Mouse (Mus musculus): Measurements from ENCODE around the gene Fastkd3. TPM values are rescaled to one million over a fixed set of nuclear protein-coding genes. Genes with fewer than 3 reads are reported as not detected.

The Fastkd3 gene
- total RNA-seq (2014; fragmentation: Nextera tagmentation) (40.0 and 49.0 TPM in 2 replicates), total RNA-seq (2017) (12.4 and 21.0 TPM in 2 replicates)

GRCm38 (mm10) chr13:68581747-68582516 is at the start of gene Fastkd3, which contains the start of gene Mtrr:
TSS of gene Fastkd3 (plus strand) at chr13:68582234.
TSS of gene Mtrr (minus strand) at chr13:68582149.
- ATAC-seq (replicated peaks; ENCODE audit: poor library complexity, severe bottlenecking), result peak; percentile 87

DNA sequence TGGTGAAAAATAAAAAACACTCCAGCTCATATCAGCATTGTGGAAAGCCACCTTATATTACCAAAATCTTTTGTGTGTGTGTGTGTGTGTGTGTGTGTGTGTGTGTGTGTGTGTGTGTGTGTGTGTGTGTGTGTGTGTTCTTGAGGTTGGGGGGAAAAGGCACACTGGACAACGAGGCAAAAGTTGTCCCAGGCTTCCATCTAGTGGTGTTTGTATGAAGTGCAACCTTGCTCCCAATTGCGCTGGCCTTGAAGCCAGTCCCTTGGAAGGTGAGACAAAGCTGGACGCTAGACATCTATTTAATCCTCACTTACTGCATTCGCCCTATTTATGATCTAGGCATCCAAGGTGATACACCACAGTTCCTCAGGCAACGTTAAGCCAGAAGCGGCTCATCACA is 28.6 kb upstream of the Fastkd3 start:
- ATAC-seq (replicated peaks; ENCODE audit: poor library complexity, severe bottlenecking), result peak; percentile 52

DNA sequence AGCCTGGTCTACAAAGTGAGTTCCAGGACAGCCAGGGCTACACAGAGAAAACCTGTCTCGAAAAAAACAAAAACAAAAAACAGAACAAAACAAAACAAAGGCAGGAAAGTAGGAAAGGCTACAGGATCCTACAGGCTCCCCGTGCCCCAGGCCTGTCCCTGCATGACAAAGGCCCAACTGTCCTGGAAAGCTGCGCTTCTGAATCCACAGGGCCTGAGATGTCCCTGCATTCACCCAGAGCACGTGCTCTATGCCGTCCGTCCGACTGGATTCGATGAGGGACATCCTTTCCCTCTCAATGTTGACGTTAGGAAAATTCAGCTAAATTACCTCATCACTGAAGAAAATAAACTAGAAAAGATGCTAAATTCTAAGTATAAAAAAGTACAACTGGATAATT is 13.9 kb upstream of the Fastkd3 start:
- ATAC-seq (replicated peaks; ENCODE audit: poor library complexity, severe bottlenecking), result no peak

DNA sequence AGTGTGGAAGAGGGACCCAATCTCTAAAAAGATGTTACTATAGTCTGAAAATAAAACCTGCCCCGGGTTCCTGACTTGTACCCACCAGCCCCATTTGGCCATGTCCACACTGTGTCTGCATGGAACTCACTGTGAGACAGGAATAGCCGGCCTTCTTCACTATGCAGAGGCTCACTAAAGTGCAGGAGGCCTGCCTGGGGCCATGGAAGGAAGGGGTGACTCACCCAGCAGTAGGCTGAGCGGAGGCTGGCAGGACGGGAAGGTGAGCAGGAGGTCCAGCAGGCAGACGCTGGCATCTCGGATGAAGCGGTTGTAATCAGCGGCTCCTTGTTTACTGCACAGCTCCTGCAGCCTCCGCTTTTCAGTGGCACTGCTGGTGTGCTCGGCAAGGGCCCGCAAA is 13.5 kb upstream of the Fastkd3 start:
- ATAC-seq (replicated peaks; ENCODE audit: poor library complexity, severe bottlenecking), result no peak

DNA sequence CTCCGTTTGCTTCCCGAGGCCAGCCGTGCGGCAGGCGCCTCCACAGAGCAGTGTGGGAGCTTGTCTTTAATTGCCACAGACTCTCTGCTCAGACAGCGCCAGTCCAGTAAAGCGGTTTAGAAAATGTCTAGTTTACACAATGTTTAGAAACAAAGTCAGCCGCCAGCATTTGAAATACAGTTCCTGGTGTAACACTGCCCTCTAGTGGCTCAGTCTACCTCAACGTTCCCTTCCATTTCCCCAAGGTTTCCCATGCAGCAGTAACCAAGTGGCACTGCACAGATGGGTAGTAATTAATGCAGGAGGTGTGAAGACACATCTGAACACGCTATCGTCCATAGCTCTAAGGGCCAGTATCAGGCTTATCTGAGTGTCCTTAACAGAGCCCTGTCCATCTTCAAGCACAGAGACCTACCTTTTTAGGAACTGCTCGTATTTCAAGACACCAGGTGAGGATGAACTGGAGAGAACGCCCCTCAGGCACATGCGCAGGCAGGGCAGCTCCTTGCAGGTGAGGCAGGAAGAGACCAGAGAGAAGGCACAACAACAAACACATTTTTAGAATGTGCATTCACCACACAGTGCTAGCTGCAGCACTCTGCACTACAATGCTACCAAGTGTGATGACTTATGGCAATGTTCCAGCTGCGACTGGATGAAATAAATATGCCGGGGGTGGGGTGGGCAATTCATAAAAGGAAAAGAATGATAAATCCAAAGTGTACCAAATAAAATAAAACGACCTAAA is 12.3 kb upstream of the Fastkd3 start:
- ATAC-seq (replicated peaks; ENCODE audit: poor library complexity, severe bottlenecking), result peak; percentile 81

DNA sequence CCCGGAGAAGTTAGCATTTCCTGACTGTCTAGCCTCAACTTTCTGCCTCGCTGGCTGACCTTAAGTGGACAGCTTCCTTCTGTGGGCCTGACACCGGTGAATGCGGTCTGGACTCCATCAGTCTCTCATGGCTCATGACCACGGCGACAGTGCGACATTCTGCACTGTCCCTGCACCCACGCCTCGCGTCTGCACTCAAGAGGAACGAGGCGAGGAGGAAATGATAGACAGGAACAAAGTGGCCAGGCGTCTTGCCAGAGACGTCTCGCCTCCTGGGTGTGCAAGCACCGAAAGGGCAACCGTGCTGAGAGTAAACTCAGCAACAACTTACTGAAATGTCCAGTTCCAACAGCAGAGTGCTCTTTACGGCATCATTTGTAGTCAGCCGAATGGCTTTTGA is 9.8 kb upstream of the Fastkd3 start:
- no peak for ATAC-seq (replicated peaks; ENCODE audit: poor library complexity, severe bottlenecking)

DNA sequence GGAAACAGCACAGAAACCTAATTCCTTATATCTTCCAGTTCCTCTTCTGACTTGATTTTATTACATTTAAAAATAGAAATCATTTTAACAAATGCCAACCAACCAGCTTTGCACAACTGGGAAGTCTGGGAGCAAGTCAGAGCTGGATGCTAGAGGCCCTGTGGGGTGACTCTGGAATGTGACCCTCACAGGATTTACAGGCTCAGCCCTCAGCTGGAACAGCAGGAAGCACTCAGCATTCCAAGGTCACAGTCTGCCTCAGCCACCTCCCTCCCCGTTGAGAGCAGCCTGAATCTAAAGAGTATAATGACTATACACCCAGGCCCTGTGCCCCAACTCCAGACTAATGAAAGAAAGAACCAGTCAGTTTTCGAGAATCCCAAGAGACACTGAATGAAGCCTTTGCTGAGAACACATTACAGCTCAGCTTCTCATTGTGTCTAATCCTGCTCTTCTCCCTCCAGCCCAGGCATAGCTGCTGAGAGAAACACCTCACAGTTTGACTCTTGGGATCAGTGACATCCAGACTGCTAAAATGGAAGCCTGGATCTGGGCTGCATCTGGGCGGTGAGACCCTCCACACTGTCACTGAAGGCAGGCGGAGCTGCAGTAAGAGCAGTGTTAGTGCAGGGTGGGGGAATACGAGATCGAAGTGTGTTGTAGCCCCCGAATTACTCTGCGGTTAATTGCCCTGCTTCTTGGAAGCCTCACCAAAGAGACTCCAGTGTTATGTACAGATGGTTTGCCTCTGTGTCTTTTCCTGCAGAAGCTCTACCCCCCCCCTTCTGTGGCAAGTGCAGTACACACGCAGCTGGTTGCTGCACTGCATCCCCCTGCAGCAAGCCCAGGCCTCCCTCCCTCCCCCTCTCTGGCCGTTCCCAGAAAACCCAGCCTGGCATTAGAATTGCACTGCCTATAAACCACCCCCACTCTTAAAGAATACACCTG is 8.8 kb upstream of the Fastkd3 start:
- no peak for ATAC-seq (replicated peaks; ENCODE audit: poor library complexity, severe bottlenecking)

DNA sequence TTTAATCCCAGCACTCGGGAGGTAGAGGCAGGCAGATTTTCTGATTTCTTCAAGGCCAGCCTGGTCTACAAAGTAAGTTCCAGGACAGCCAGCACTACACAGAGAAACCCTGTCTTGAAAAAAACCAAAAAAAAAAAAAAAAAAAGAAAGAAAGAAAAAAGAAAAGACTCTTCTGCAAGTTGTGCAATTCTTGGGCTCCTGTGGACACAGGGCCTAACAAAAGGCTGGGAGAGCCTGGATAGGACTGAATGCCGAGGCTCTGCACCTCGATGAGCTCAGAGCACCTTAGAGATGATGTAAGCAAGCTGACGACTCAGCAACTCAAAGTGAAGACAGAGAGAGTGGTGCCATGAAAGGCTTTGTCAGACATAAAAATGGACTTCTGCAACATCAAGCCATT is 7.6 kb upstream of the Fastkd3 start:
- ATAC-seq (replicated peaks; ENCODE audit: poor library complexity, severe bottlenecking), result no peak

DNA sequence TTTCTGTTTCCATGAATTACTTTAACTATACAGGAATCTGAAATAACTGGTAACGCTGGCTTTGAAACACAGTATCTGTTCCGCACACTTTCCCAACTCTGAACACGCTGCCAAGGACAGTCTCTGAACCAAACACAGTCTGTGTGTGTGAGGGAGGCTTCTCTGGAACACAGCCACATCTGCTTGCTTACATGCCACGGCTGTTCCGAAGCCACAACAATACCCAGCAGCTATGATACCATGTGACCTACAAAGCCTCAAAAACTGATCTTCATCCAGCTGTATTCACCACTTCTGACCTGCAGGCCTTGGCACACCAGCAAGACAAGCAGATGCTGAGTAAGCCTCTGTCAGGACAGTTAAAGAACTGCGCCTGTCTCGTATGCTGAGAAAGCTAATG is 4.1 kb upstream of the Fastkd3 start:
- ATAC-seq (replicated peaks; ENCODE audit: poor library complexity, severe bottlenecking), result no peak

- ATAC-seq (replicated peaks; ENCODE audit: poor library complexity, severe bottlenecking), result no peak
These were observed 821 bp upstream of the Fastkd3 start for GRCm38 (mm10) chr13:68581086-68581740.

GRCm38 (mm10) chr13:68582517-68582780 is 415 bp downstream of the Fastkd3 start:
- peak; percentile 10 for ATAC-seq (replicated peaks; ENCODE audit: poor library complexity, severe bottlenecking)

GRCm38 (mm10) chr13:68583961-68584360 is 1.9 kb downstream of the Fastkd3 start:
- ATAC-seq (replicated peaks; ENCODE audit: poor library complexity, severe bottlenecking), result no peak

- no peak for ATAC-seq (replicated peaks; ENCODE audit: poor library complexity, severe bottlenecking)
These were observed 3.4 kb downstream of the Fastkd3 start for GRCm38 (mm10) chr13:68585441-68585840.

DNA sequence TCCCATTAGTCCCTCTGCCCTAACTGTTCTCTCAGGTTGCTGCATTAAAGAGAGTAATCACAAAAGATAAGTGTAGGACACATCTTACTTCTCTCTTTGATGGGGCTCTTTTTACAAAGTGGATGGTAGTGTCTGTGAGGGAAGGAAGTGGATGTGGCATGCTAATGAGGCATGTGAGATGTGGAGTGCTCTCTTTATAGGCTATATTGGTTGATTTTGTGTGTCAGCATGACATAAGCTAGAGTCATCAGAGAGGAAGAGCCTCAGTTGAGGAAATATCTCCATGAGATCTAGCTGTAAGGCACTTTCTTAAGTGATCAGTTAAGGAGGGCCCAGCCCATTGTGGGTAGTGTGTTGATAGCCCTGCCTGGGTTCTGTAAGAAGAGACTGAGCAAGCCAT is 6.3 kb downstream of the Fastkd3 start:
- no peak for ATAC-seq (replicated peaks; ENCODE audit: poor library complexity, severe bottlenecking)

GRCm38 (mm10) chr13:68593797-68594196 is 11.8 kb downstream of the Fastkd3 start:
- ATAC-seq (replicated peaks; ENCODE audit: poor library complexity, severe bottlenecking), result no peak

DNA sequence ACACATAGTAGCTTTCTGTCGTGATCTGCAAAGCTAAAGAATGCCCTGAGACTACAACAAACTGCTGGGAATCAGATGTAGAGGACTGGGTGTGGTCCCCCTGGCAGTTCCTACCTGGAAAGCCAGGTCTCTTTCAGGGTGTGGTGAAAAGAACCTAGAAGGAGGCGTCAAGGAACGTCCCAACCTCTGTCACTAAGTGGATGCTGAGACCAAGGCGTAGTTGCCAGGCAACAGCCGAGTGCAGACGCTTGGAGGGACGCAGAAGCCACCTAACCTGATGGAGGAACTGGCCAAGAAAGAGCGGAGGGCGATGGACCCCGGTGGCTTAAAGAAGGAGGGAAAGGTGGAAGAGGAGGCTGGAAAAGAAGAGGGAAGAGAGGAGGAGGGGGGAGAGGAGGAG is 15.2 kb downstream of the Fastkd3 start, which contains the start of gene 1700001L19Rik:
Gene 1700001L19Rik (plus strand): TSS at position 223 of the 400 bp plus-strand sequence.
- ATAC-seq (replicated peaks; ENCODE audit: poor library complexity, severe bottlenecking), result no peak

DNA sequence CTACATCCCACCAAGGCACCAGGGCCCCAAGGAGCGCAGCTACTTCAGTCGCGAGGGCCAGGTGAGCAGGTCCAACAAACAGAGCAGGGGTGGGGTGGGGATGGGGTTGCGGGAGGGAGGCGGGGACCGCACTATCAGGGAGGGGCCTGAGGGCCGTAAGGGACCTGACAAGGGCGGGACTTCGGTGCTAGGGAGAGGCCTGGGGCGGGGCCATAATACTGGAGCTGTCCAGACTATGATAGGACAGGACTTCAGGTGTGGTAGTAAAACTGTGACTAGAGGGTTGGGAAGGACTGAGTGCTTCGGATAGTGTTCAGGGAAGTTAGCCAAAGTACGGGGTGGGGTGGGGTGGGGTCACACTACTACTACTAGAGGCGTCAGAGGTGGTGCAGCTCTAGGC is 15.6 kb downstream of the Fastkd3 start:
- no peak for ATAC-seq (replicated peaks; ENCODE audit: poor library complexity, severe bottlenecking)

DNA sequence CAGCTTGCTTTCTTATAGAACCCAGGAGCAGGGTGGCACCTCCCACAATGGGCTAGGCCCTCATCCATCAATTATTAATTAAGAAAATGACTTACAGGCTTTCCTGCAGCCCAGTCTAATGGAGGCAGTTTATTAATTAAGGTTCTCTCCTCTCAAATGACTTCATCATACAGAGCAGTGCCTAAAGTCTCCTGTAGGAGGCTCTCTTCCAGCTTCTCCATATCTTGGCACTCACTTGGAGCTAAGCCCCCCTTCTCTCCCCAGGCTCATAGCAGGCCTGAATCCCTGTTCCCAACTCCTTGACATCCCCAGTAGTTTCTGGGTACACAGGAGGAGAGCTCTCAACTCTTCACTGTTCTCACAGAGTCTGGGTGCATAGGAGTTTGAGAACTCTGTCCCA is 16.9 kb downstream of the Fastkd3 start:
- no peak for ATAC-seq (replicated peaks; ENCODE audit: poor library complexity, severe bottlenecking)

- no peak; the same call in 1 of the 2 replicates for ATAC-seq (replicated peaks; ENCODE audit: poor library complexity, severe bottlenecking)
These were observed 19.1 kb downstream of the Fastkd3 start for GRCm38 (mm10) chr13:68601184-68601583.

DNA sequence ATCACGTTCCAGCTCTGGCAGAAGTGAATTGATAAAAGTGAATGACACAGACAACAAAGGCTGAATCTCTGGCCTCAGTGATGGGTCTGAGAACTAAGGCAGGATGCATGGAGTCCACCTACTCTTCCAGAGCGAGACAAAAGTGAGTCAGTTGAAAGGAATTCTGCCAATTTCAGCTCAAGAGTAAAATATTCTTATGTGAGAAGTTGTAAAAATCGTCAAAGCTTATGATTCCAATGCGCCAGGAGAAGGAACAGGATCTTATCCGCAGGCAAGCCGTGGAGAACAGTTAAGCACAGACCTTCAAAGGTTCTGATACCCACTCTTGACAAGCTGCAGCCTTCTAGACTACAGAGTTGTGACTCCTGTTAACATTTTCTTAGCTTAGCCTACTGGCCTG is 21.1 kb downstream of the Fastkd3 start:
- no peak for ATAC-seq (replicated peaks; ENCODE audit: poor library complexity, severe bottlenecking)

Measured in granulocyte monocyte progenitor cell, adult 5-6 weeks (primary cell).